Mouse (Mus musculus) lung, adult 2 months (tissue): ENCODE measurements around the gene Nipal4. TPM values are rescaled to one million over a fixed set of nuclear protein-coding genes. Genes with fewer than 3 reads are reported as not detected.

Source experiments
- DNase-seq: peaks from one replicate; pipeline ENCODE4 v3.0.0; 2022
- H3K4me1 ChIP-seq: fragments of 200-500 bp; 2 replicates; pipeline ENCODE4 v1.6.1; 2011; ENCODE audit warnings: low read length; ENCODE audit not compliant: control insufficient read depth, insufficient read depth
- H3K4me3 ChIP-seq: fragments of 200-500 bp; replicated peaks from 2 replicates; pipeline ENCODE3; 2011; ENCODE audit warnings: low read depth, mild to moderate bottlenecking, control low read depth, low read length; ENCODE audit errors: extremely low read depth
- CTCF ChIP-seq: fragments of 200-500 bp; IDR thresholded peaks from 2 replicates; pipeline ENCODE4 v1.5.1; 2011; ENCODE audit warnings: mild to moderate bottlenecking, low read length, control low read depth; ENCODE audit not compliant: insufficient read depth
- POLR2A ChIP-seq: fragments of 200-500 bp; IDR thresholded peaks from 2 replicates; pipeline ENCODE4 v1.6.1; 2011; ENCODE audit warnings: low read depth, mild to moderate bottlenecking, control low read depth, low read length, borderline replicate concordance; ENCODE audit errors: extremely low read depth
- WGBS: fragments of 180-500 bp; shearing (Covaris S2); methylation state at CpG from one replicate; pipeline ENCODE4 v1.1.7; 2018; 5-methylcytosine and 5-hydroxymethylcytosine counted together
- polyA plus RNA-seq: library from polyadenylated mRNA; depleted of rRNA; stranded (reverse); fragments of >200 nt; gene quantifications from 2 replicates; pipeline ENCODE4 v1.2.3, GENCODE M21; 2012

The Nipal4 gene
- polyA plus RNA-seq, 1 experiment, result 7.1 TPM

DNA sequence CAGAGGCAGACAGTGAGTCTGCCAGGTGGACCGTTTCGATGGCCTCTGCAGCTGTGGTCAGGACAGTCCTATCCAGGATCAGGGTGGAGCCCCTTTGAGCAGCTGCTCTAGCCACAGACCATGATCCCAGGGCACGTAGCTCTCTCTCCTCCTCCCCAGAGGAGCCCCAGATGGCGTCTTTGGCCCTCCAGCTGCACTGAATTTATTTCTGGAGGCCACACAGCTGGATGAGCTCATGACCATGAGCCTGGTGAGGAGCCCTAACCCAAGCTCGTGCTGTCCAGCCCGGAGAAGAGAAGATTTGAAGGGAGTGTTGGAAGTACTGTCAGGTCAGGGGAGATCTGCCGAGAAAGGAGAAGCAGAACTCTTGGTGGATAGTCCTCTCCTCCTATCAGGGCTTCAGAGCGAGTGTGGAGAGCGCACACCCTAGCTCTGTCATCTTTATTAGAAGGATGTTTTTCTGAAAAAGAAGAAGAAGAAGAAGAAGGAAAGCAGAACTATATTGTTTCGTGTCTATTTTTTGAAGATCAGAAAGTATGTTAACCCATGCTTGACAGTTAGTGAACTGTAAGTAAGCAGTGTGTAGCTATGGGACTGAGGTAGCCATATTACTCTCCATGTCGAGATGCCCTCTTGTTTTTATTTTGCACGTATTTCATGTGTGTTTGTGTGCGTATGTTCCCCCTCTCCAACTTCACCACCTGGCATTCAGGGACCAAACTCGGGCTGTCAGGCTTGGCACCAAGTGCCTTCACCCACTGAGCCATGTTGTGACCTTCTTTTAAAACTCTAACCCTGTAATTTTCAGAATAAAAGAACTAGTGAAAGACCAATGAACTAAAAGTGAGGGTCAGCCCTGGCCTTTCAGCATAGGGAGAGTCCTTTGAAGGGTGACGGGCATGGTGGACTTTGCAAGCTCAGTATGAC lies 38.4 kb downstream of the Nipal4 start:
- no peak for DNase-seq
- no peak for TF ChIP-seq POLR2A
- TF ChIP-seq CTCF, result no peak
- Histone ChIP-seq H3K4me3 (no peak overlapping the region), H3K4me1 (peaks cover 4% of the 10 kb centered on the region)
- WGBS, result 63% methylated on average over 15 of the region's 15 CpGs

DNA sequence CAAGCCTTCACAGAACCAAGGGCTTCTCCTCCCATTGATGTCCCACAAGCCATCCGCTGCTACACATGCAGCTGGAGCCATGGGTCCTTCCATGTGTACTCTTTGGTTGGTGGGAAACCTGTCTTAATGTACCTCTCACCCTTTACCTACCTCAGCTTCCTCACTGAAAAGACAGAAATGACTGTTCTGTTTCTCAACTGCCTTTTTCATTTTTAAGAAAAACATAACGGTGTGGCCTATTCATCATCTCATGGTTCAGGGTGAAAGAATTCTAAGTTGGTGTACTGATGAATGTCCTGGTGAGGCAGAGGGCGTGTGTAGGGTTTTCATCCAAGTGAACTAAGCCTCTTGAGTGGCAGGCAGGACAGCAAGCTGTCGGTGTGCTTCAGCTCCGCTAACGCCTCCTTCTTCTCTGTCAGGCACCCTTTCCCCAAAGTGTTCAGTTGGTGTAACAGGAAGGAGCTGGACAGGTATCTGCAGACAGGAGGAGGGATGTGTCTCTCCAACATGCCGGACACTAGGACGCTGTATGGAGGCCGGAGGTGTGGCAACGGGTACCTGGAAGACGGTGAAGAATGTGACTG lies 39.4 kb downstream of the Nipal4 start:
- WGBS, result 77% methylated on average over 11 of the region's 11 CpGs
- no peak for DNase-seq
- Histone ChIP-seq H3K4me1 (peaks cover 7% of the 10 kb centered on the region), H3K4me3 (no peak overlapping the region)
- no peak for TF ChIP-seq CTCF
- no peak for TF ChIP-seq POLR2A

DNA sequence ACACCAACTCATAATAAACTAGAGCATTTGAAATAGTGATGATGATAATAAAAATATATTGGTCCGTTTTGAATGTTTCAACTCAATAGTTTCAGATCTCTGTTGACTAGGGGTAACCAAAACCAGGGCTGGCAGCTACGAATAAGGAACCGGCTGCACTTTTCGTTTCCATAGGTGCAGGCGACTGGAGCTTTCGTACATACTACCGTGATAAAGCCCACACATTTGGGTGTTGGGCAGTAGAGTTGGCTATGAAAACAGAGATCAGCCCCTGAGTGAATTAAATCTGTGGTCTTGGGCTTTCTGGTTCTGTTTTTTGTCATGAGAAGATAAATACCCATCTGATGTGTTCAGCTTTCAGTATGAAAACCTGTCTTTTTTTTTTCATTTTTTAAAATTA lies 40.0 kb downstream of the Nipal4 start:
- H3K4me1 ChIP-seq, result peaks cover 11% of the 10 kb centered on the region
- WGBS, result 85% methylated on average over 7 of the region's 7 CpGs
- DNase-seq, result no peak
- H3K4me3 ChIP-seq, result no peak overlapping the region
- TF ChIP-seq CTCF (no peak), POLR2A (no peak)

DNA sequence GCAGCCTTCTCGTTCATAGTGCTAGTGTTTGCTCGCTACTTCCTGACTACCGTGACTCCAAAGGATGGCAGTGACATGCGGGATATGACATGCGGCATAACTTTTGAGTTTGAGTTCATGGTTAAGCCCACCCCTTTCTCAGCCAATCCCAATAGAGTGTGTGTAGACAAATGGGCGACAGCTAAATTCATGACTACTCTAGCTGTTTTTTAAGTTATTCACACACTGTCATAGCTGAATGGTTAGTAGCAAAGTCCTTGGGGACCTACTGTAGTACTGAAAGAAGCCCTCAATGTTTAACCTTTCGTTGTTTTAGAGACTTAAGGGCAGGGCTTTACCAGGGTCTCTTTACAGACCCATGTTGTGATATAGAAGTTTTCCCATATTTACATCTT lies 40.5 kb downstream of the Nipal4 start:
- no peak for DNase-seq
- WGBS, result 72% methylated on average over 7 of the region's 7 CpGs
- no peak for TF ChIP-seq POLR2A
- no peak for TF ChIP-seq CTCF
- peaks cover 11% of the 10 kb centered on the region for H3K4me1 ChIP-seq
- H3K4me3 ChIP-seq, result no peak overlapping the region

DNA sequence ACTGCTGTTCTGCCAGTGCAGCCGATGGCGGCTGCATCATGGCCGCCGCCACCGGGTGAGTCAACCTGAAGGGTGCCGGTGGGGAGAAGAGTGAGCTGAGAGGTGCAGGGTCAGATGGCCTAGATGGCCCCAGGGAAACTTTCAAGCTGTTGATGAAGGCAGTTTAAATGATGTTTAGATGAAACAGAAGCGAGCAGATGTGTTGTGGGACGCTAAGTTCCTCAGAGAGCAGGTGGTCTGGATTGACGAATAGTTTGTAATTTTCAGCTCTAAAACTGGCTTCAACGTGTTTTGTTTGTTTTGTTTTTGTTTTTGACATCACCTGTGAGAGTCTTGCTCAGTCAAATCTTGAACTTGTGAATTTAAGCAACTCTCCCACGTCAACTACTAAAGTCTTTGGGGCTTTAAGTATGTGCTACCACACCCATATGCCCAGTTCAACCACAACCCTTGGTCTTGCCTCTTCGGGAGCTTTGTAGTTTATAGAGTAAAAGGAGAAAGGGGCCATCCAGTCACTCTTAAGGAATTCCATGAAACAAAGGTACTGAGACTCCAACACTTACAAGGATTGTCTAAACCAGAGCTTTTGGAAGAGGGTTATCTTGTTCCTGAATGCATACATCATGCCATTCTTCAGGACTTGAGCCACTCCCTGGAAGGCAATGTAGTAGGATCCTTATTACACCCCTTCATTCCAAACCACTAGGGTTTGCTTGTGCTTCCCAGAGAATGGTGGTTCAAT lies 41.0 kb downstream of the Nipal4 start:
- TF ChIP-seq POLR2A (no peak), CTCF (no peak)
- peaks cover 11% of the 10 kb centered on the region for H3K4me1 ChIP-seq
- DNase-seq, result no peak
- WGBS, result 85% methylated on average over 12 of the region's 12 CpGs
- no peak overlapping the region for H3K4me3 ChIP-seq

DNA sequence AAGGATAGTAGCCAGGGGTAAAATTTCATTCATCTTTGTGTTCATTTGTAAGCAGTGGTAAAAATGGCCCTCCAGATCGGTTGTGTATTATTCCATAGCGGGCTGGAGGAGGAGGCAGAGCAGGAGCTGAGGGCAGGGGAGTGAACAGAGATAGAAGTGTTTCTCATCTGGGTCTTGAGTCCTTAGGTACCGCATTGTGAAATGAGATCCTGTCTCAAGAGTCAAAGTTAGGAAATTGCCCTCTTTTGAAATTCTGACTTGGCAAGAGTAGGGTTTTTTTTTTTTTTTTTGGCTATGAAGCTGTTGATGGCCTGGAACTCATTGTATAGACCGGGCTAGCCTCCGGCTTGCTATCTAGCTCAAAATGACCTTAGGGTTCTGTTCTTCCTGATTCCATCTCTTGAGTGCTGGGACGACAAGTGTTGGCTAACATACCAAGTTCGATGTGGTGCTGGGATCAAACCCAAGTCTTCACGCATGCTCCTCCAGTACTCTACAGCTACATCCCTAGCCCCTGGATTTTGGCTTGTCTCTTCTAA lies 42.9 kb downstream of the Nipal4 start:
- 70% methylated on average over 8 of the region's 8 CpGs for WGBS
- TF ChIP-seq CTCF (no peak), POLR2A (no peak)
- no peak for DNase-seq
- H3K4me3 ChIP-seq, result no peak overlapping the region
- H3K4me1 ChIP-seq, result peaks cover 11% of the 10 kb centered on the region

DNA sequence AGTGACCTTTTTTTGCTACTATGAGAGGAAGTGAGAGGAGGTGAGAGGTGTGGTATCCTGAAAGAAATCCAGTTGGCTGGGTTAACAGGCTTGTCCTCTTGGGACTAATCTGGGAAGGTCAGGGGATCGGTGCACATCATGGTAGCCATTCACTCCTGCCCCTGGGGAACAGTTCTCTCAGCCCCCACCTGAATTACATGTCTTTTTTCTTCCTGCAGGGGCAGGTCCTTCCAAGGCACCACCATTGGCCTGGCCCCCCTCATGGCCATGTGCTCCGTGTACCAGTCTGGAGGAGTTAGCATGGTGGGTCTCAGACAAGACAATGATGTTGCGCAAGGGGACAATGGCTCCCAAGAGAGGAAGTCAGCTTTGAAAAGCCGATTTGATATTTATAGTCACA lies 43.4 kb downstream of the Nipal4 start:
- no peak for DNase-seq
- TF ChIP-seq CTCF (no peak), POLR2A (no peak)
- peaks cover 11% of the 10 kb centered on the region for H3K4me1 ChIP-seq
- H3K4me3 ChIP-seq, result no peak overlapping the region
- 67% methylated on average over 4 of the region's 4 CpGs for WGBS

DNA sequence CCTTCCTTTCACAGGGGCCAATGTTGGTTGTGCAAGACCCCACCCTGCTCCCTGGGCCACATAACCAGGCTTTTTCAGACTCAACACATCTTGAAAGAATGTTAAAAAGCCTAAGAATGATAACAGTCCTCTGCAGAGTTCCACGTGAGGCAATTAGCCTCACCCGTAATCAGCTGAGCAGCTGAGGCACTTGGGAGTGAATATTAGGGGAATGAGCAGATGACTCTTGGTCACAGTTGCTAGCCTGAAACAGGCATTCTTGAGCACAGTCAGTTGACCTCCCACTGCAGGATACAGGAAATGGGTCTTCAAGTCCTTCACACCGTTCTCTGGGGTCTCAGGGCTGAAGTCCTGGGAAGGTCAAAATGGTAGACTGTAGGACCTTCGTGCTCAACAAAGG lies 44.6 kb downstream of the Nipal4 start:
- 68% methylated on average over 4 of the region's 4 CpGs for WGBS
- DNase-seq, result no peak
- Histone ChIP-seq H3K4me3 (no peak overlapping the region), H3K4me1 (peaks cover 9% of the 10 kb centered on the region)
- no peak for TF ChIP-seq POLR2A
- no peak for TF ChIP-seq CTCF

DNA sequence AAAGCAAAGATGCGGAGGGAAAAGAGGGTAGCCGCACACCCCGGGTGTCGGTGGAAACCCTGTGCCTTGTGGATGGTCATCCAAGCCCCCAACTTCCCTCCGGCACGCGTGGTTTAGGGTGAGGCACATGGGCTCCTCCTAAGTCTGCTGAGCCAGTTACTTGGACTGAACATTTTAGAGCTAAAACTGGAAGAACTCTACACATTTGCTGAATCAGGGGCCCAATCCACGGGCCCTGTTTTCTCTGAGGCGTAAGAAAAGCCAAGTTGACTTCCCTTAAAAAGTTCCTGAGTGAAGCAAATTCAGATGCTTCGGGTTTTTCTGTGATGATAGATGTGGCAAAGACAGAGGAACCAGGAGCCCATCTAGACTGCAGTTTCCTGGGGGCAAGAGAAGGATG lies 46.2 kb downstream of the Nipal4 start:
- Histone ChIP-seq H3K4me1 (peaks cover 14% of the 10 kb centered on the region), H3K4me3 (no peak overlapping the region)
- 88% methylated on average over 10 of the region's 10 CpGs for WGBS
- DNase-seq, result no peak
- TF ChIP-seq POLR2A, result no peak
- no peak for TF ChIP-seq CTCF
